Mouse (Mus musculus): ENCODE data around the gene Susd4. TPM values are rescaled to one million over a fixed set of nuclear protein-coding genes. Genes with fewer than 3 reads are reported as not detected.

The Susd4 gene
- total RNA-seq, 2 experiments from 2014 or later = not detected

GRCm38 (mm10) chr1:182784784-182785183 lies 21.1 kb downstream of the Susd4 start:
- no peak for ATAC-seq (replicated peaks; ENCODE audit: low FRiP score, poor library complexity, severe bottlenecking)

GRCm38 (mm10) chr1:182785504-182785903 lies 21.8 kb downstream of the Susd4 start:
- no peak for ATAC-seq (replicated peaks; ENCODE audit: low FRiP score, poor library complexity, severe bottlenecking)

GRCm38 (mm10) chr1:182787030-182787429 lies 23.4 kb downstream of the Susd4 start:
- ATAC-seq (replicated peaks; ENCODE audit: low FRiP score, poor library complexity, severe bottlenecking) = no peak

DNA sequence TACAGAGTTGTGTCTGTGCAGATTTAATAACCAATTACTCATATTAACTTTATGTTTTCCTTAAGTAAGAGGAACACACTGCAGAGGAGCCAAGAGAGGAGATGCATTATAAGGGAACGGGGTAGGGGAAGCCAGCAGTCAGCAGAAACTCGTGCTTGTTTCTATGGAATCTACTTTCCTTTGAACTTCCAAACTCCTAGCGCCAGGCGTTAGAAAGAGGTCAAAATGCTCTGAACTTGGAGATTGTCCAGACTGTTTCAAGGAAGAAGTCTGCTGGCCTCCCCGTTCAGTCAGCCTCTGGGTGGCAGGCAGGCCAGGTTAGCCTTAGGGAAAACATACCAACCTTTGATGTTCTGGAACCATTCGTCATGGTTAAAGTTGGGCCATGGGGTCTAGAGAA lies 25.2 kb downstream of the Susd4 start:
- no peak for ATAC-seq (replicated peaks; ENCODE audit: low FRiP score, poor library complexity, severe bottlenecking)

DNA sequence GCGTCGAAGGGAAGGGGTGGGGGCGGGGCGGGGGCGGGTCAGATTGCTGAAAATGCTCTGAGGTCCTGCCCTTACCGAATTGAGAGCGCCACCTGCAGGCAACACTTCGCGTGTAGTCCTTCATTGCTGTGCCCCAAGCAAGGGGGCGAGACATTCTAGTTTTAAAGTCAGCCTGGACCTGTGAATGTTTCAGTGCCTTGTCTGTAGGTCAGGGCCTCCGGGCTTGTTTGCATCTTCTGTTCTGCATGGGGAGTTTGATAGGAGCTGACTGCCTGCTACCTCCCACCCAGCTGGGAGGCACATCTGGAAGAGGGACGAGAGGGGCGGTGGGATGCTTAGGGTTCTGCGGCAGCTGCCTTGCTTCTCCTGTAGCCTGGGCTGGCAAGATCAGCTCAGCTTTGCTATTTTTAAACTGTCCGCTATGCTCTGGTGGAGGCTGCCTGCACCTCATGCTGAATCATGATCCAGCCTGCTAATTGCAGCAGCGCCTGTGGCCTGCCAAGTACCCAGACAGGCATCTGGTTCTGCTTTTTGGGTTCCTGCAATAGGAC lies 28.9 kb downstream of the Susd4 start:
- no peak for ATAC-seq (replicated peaks; ENCODE audit: low FRiP score, poor library complexity, severe bottlenecking)

DNA sequence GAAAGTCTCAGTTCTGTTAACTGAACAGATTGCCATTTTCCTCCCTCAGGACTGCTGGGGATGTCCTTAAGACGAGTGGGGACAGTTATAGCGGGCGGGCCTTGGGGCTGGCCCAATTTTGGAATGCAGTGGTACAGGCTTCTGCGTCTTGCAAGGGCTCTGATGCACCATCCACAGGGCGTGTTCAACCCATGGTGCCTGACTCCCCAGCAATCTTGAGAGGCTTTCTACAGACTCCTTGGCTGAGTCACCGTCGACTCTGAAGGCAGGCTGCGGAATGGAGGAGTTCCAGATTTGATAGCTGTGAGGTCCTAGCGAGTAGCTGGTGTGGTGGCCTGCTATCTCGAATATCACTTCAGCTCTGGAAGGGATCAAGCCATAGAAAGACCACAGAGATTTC lies 30.6 kb downstream of the Susd4 start:
- ATAC-seq (replicated peaks; ENCODE audit: low FRiP score, poor library complexity, severe bottlenecking) = no peak

GRCm38 (mm10) chr1:182794628-182795027 lies 31.0 kb downstream of the Susd4 start:
- no peak for ATAC-seq (replicated peaks; ENCODE audit: low FRiP score, poor library complexity, severe bottlenecking)

GRCm38 (mm10) chr1:182797048-182797447 lies 33.4 kb downstream of the Susd4 start:
- no peak for ATAC-seq (replicated peaks; ENCODE audit: low FRiP score, poor library complexity, severe bottlenecking)

GRCm38 (mm10) chr1:182801590-182801989 lies 37.9 kb downstream of the Susd4 start:
- ATAC-seq (replicated peaks; ENCODE audit: low FRiP score, poor library complexity, severe bottlenecking) = no peak

- ATAC-seq (replicated peaks; ENCODE audit: low FRiP score, poor library complexity, severe bottlenecking) = no peak
These were observed 39.2 kb downstream of the Susd4 start for GRCm38 (mm10) chr1:182802891-182803290.

DNA sequence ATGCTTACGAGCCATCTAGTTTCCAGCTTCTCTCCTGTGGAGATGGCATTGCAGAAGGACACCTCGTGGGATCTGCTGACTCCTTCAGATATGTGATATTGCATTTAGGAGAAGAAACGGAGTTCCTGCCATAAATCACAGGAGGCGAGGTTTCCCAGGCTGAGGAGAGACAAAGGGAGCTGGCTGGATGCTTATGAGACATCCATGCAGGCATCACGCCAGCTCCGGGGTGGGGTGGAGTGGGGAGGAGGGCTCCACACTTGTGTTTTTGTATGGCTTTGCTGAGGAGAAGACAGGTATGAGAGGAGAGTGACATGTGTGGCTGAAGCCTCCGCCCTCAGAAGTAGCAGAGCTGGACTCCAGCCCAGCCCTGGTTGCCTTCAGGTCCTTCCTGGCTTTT lies 50.3 kb downstream of the Susd4 start:
- ATAC-seq (replicated peaks; ENCODE audit: low FRiP score, poor library complexity, severe bottlenecking) = no peak

GRCm38 (mm10) chr1:182814566-182814965 lies 50.9 kb downstream of the Susd4 start:
- ATAC-seq (replicated peaks; ENCODE audit: low FRiP score, poor library complexity, severe bottlenecking) = no peak

GRCm38 (mm10) chr1:182817106-182817505 lies 53.4 kb downstream of the Susd4 start:
- ATAC-seq (replicated peaks; ENCODE audit: low FRiP score, poor library complexity, severe bottlenecking) = no peak

GRCm38 (mm10) chr1:182817624-182818023 lies 54.0 kb downstream of the Susd4 start:
- no peak for ATAC-seq (replicated peaks; ENCODE audit: low FRiP score, poor library complexity, severe bottlenecking)

DNA sequence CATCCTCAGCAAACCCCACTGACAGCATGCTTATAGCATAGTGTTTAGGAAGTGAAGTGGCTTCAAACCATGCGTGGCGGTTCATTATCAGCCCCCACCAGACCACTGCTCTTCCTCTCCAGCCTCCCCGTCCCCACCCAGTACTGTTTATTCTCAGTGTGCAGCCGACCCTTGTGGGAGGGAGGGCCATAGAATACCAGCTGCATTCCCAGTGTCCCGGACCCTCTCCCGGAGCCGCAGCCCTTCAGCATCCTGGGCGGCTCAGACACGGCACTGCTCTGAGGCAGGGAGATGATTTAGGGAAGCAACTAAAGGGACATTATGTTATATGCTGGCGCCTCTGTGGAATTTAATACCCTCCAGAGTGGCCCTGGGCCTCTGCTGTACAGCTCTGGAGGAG lies 55.3 kb downstream of the Susd4 start:
- ATAC-seq (replicated peaks; ENCODE audit: low FRiP score, poor library complexity, severe bottlenecking) = no peak

GRCm38 (mm10) chr1:182822729-182823128 lies 59.1 kb downstream of the Susd4 start:
- no peak for ATAC-seq (replicated peaks; ENCODE audit: low FRiP score, poor library complexity, severe bottlenecking)

- ATAC-seq (replicated peaks; ENCODE audit: low FRiP score, poor library complexity, severe bottlenecking) = no peak
These were observed 60.2 kb downstream of the Susd4 start for GRCm38 (mm10) chr1:182823723-182824421.

DNA sequence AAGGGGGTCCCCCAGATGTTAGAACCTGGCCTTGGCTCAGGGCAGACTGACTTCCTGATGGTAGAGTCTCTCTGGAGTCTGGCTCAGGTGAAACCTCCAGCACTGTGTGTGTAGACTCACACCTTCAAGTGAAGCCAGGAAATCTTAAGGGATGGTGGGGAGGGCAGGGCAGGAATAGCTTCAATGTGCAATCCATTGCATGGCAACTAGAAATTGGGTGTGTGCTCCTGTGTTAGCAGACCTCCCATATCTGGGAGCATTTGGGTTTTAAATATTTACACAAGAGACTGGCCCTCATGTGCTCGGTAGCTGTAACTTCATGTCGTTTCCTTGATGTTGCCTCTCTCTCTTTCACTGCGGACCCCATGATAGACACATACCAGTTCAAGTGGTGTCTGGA lies 62.9 kb downstream of the Susd4 start:
- no peak for ATAC-seq (replicated peaks; ENCODE audit: low FRiP score, poor library complexity, severe bottlenecking)

GRCm38 (mm10) chr1:182838061-182838460 lies 74.4 kb downstream of the Susd4 start:
- no peak for ATAC-seq (replicated peaks; ENCODE audit: low FRiP score, poor library complexity, severe bottlenecking)

DNA sequence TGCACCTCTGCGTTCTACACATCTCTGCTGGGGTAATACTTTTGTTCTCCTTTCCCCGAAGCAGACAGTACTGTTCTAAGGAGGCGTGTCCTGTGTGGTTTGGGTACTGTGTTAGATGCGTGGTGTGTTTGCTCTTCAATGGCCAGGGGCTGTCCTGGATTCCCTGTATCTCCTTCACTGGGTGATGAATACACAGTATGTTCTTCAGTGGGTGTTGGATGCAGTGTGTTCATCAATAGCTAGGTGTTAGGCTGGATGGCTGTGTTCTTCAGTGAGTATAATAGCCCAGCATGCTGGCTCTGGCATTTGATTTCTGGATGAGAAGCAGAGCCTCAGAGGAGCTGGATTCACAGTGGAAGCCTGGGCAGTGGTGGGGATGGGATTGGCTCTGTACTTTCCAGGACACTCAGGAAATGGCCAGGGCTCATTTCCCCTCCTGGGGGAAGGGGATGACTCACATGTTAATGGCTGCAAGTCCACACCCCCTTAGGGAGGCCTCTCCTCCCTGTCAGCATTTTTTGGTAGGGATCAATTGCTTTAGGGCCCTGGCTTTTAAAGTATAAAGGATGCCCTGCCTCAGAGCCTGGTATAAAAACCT lies 75.8 kb downstream of the Susd4 start:
- no peak for ATAC-seq (replicated peaks; ENCODE audit: low FRiP score, poor library complexity, severe bottlenecking)

GRCm38 (mm10) chr1:182840011-182840410 lies 76.4 kb downstream of the Susd4 start:
- no peak for ATAC-seq (replicated peaks; ENCODE audit: low FRiP score, poor library complexity, severe bottlenecking)
